Mouse (Mus musculus) inflammation-experienced regulatory T-cells, adult 16 weeks (primary cell): ENCODE data around the gene Slc12a1. TPM values are rescaled to one million over a fixed set of nuclear protein-coding genes. Genes with fewer than 3 reads are reported as not detected.

ENCODE experiments used
- polyA plus RNA-seq: library from polyadenylated mRNA; unstranded; fragments of 100-300 nt; shearing (Covaris generic); gene quantifications from one replicate; pipeline ENCODE4 v1.2.1, GENCODE M21; 2017

Gene Slc12a1
- polyA plus RNA-seq, result not detected

DNA sequence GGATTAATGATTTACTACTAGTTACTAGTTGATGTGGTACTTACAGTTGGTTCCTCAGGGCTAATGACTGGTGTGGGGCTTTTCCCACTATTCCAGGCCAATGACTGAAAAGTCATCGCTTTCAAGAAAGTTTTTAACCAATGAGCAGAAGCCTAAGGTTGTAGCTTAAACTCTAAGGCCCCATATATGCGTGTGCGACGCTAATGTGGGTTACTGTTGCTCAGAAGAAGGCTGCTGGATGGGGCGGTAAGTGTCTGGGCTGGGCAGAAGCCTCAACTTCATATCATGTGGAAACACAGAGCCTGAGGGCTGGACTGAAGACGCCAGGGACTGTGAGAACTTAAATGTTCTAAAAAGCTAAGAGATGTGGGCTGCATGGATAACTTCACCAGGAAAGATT, at the start of gene Slc12a1:
Gene Slc12a1 (plus strand): TSS at position 118 of the 400 bp plus-strand sequence.

DNA sequence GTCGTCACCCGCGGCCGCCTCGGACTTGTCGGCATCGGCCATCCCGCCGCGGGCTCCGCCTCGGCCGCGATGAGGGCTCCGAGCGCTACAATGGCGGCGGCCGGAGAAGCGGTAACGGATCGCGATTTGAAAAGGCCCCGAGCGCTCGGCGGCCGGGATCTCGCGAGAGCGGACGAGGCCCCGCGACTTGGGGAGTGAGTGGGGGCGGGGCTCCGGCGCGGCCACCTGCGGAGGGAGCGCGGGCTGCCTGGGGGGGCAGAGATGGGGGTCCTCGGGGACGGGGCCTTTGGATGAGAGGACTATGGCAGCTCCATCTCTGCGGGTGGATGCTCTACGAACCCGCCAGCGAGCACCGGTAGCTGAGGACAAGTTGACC, 28.8 kb upstream of the Slc12a1 start, which contains the start of gene Myef2:
Gene Myef2 (minus strand): TSS at position 185 of the 376 bp plus-strand sequence.

DNA sequence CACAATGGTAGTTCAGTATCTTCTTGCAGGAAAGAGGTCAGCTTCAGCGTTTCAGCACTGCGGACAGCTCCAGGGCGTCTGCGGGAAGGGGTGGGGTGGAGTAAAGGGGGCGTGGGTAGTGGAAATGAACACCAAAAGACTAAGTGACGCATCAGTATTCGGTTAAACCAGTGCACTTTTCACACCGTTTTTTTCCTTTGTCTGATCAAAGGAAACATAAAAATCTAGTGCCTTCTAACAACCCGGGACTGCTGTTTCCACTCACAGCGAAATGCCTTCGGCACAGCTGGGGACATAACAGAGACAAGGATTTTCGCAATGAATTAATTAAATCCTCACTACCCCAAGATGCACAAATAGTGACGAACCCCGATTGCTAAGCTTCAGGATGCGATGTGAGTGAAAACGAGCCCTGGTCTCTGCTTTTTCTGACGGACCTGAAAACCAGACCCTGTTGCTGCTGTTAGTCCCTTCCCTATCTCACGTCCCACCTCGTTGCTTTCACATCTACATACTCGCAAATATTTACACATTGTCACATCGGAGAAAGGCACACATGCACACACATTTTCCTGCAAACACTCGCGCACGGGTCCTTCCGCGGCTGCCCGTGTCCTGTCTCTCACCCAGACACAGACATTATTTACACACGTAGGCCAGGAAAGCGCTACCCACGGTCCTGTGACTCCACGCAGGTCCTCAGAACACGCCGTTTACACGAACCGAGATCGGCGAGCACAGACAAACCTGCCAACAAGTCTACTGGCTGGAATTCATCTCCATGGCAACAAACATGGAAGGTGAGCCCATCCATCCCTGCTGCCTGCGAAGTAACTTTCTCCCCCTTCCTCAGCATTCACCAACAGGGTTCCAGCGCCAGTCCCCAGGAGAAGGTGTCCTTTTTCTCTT, 16.1 kb upstream of the Slc12a1 start, which contains the start of gene Ctxn2:
Gene Ctxn2 (plus strand): TSS at position 790 of the 909 bp plus-strand sequence.

DNA sequence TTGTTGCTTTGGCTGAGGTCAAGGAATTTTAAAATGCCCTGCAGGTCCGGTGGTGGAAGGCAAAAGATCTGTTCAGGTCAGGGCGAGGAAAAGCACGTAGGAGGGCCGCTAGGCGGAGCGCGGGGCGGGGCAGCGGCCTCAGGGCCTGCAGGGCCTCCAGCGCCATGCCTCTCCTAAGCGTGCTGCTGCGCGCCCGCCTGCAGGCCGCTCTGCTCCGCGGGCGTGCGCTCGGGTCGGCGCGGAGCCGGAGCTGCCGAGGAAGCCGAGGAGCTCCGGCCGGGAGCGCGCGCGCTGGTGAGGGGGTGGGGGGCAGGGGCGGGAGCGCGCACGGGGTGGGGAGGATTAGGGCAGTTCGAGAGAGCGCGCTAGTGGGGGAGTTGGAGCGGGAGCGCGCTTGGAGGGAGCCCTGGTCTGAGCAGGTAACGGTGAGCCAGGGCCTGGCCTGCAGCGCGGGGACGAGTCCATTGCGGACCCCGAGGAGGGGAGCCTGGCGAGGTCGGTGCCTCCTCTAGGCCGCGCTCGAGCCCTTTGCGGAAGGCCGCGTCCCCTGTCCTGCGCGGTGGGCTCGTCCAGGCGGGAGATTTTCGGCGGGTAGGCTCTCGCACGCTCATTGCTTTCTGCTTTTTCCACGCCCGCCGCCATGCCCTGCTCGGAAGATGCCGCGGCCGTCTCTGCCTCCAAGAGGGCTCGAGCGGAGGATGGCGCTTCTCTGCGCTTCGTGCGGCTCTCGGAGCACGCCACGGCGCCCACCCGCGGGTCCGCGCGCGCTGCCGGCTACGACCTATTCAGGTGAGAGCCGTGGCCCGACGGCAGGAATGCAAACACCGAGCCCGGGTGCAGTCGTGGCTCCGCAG, 95.0 kb downstream of the Slc12a1 start, which contains the start of gene Dut:
Gene Dut (plus strand): TSS at position 83 of the 854 bp plus-strand sequence.

Other genes with a start within 250 kb of the Slc12a1 start
- gene Slc24a5, start 84.4 kb upstream of the Slc12a1 start, polyA plus RNA-seq, result 1.9 TPM
- 12.6 TPM for gene Myef2, start 28.8 kb upstream of the Slc12a1 start, polyA plus RNA-seq
- gene Ctxn2, start 15.8 kb upstream of the Slc12a1 start, polyA plus RNA-seq, result not detected
- 50.4 TPM for gene Dut, start 94.7 kb downstream of the Slc12a1 start, polyA plus RNA-seq